Mouse (Mus musculus): Measurements from ENCODE around the gene Kalrn. TPM values are rescaled to one million over a fixed set of nuclear protein-coding genes. Genes with fewer than 3 reads are reported as not detected.

The Kalrn gene
- polyA plus RNA-seq, 1 experiment from 2014 or later = 11.3 TPM

- no peak overlapping the region for H3K4me3 ChIP-seq
- peaks cover 29% of the 10 kb centered on the region for H3K36me3 ChIP-seq
- no peak overlapping the region for H3K27ac ChIP-seq (replicated peaks)
- WGBS = 93% methylated on average over 16 of the region's 16 CpGs
- no peaks in the 10 kb centered on the region for H3K9me3 ChIP-seq (replicated peaks)
- no peaks in the 10 kb centered on the region for H3K27me3 ChIP-seq (ENCODE audit: low read depth, poor library complexity, severe bottlenecking)
- H3K4me1 ChIP-seq = no peaks in the 10 kb centered on the region
- no peak for DNase-seq (ENCODE audit: low spot score)
Observed at GRCm38 (mm10) chr16:34241936-34242729, 331.2 kb downstream of the Kalrn start.

GRCm38 (mm10) chr16:34239618-34240017 lies 333.7 kb downstream of the Kalrn start:
- H3K4me1 ChIP-seq = peaks cover 6% of the 10 kb centered on the region
- 85% methylated on average over 4 of the region's 4 CpGs for WGBS
- no peak for DNase-seq (ENCODE audit: low spot score)
- H3K4me3 ChIP-seq = no peak overlapping the region
- no peaks in the 10 kb centered on the region for H3K27me3 ChIP-seq (ENCODE audit: low read depth, poor library complexity, severe bottlenecking)
- no peaks in the 10 kb centered on the region for H3K9me3 ChIP-seq (replicated peaks)
- H3K36me3 ChIP-seq = peaks cover 34% of the 10 kb centered on the region
- H3K27ac ChIP-seq (replicated peaks) = no peak overlapping the region

GRCm38 (mm10) chr16:34236898-34237611 lies 336.3 kb downstream of the Kalrn start:
- peaks cover 9% of the 10 kb centered on the region for H3K4me1 ChIP-seq
- no peak overlapping the region for H3K27ac ChIP-seq (replicated peaks)
- 86% methylated on average over 12 of the region's 12 CpGs for WGBS
- peaks cover 3% of the 10 kb centered on the region; the same call in 1 of the 2 replicates for H3K27me3 ChIP-seq (ENCODE audit: low read depth, poor library complexity, severe bottlenecking)
- no peak overlapping the region for H3K4me3 ChIP-seq
- DNase-seq (ENCODE audit: low spot score) = no peak
- peaks cover 38% of the 10 kb centered on the region for H3K36me3 ChIP-seq
- H3K9me3 ChIP-seq (replicated peaks) = no peaks in the 10 kb centered on the region

GRCm38 (mm10) chr16:34235086-34235485 lies 338.2 kb downstream of the Kalrn start:
- 68% methylated on average over 11 of the region's 11 CpGs for WGBS
- DNase-seq (ENCODE audit: low spot score) = no peak
- peaks cover 25% of the 10 kb centered on the region for H3K36me3 ChIP-seq
- no peak overlapping the region for H3K4me3 ChIP-seq
- H3K27me3 ChIP-seq (ENCODE audit: low read depth, poor library complexity, severe bottlenecking) = peaks cover 3% of the 10 kb centered on the region; the same call in 1 of the 2 replicates
- no peak overlapping the region for H3K27ac ChIP-seq (replicated peaks)
- no peaks in the 10 kb centered on the region for H3K9me3 ChIP-seq (replicated peaks)
- H3K4me1 ChIP-seq = peaks cover 12% of the 10 kb centered on the region

- Histone ChIP-seq H3K4me1 (peaks cover 12% of the 10 kb centered on the region), H3K4me3 (no peak overlapping the region), H3K27me3 (ENCODE audit: low read depth, poor library complexity, severe bottlenecking) (peaks cover 3% of the 10 kb centered on the region; the same call in 1 of the 2 replicates), H3K36me3 (peaks cover 26% of the 10 kb centered on the region), H3K27ac (replicated peaks) (no peak overlapping the region), H3K9me3 (replicated peaks) (no peaks in the 10 kb centered on the region)
- WGBS = 44% methylated on average over 5 of the region's 5 CpGs
- no peak for DNase-seq (ENCODE audit: low spot score)
Observed at GRCm38 (mm10) chr16:34231952-34232351, 341.4 kb downstream of the Kalrn start.

GRCm38 (mm10) chr16:34231146-34231545 lies 342.2 kb downstream of the Kalrn start:
- DNase-seq (ENCODE audit: low spot score) = no peak
- peaks cover 3% of the 10 kb centered on the region; the same call in 1 of the 2 replicates for H3K27me3 ChIP-seq (ENCODE audit: low read depth, poor library complexity, severe bottlenecking)
- no peak overlapping the region for H3K27ac ChIP-seq (replicated peaks)
- no peak overlapping the region for H3K4me3 ChIP-seq
- H3K9me3 ChIP-seq (replicated peaks) = no peaks in the 10 kb centered on the region
- peaks cover 12% of the 10 kb centered on the region for H3K4me1 ChIP-seq
- peaks cover 30% of the 10 kb centered on the region for H3K36me3 ChIP-seq
- 86% methylated on average over 2 of the region's 2 CpGs for WGBS

GRCm38 (mm10) chr16:34229350-34229749 lies 344.0 kb downstream of the Kalrn start:
- DNase-seq (ENCODE audit: low spot score) = no peak
- H3K4me1 ChIP-seq = peaks cover 6% of the 10 kb centered on the region; the same call in 1 of the 2 replicates
- 82% methylated on average over 8 of the region's 8 CpGs for WGBS
- H3K27ac ChIP-seq (replicated peaks) = no peak overlapping the region
- no peaks in the 10 kb centered on the region for H3K9me3 ChIP-seq (replicated peaks)
- H3K27me3 ChIP-seq (ENCODE audit: low read depth, poor library complexity, severe bottlenecking) = peaks cover 1% of the 10 kb centered on the region; the same call in 1 of the 2 replicates
- no peak overlapping the region for H3K4me3 ChIP-seq
- H3K36me3 ChIP-seq = peaks cover 21% of the 10 kb centered on the region

GRCm38 (mm10) chr16:34228661-34229060 lies 344.7 kb downstream of the Kalrn start:
- H3K27me3 ChIP-seq (ENCODE audit: low read depth, poor library complexity, severe bottlenecking) = no peaks in the 10 kb centered on the region
- H3K9me3 ChIP-seq (replicated peaks) = no peaks in the 10 kb centered on the region
- no peak overlapping the region for H3K4me3 ChIP-seq
- no peak overlapping the region for H3K27ac ChIP-seq (replicated peaks)
- WGBS = 70% methylated on average over 5 of the region's 5 CpGs
- H3K4me1 ChIP-seq = peaks cover 6% of the 10 kb centered on the region; the same call in 1 of the 2 replicates
- DNase-seq (ENCODE audit: low spot score) = no peak
- H3K36me3 ChIP-seq = peaks cover 14% of the 10 kb centered on the region

GRCm38 (mm10) chr16:34212160-34212559 lies 361.2 kb downstream of the Kalrn start:
- peaks cover 58% of the 10 kb centered on the region for H3K36me3 ChIP-seq

GRCm38 (mm10) chr16:34211243-34211642 lies 362.1 kb downstream of the Kalrn start:
- Histone ChIP-seq H3K4me1 (peaks cover 5% of the 10 kb centered on the region), H3K4me3 (no peak overlapping the region), H3K27ac (replicated peaks) (no peak overlapping the region), H3K36me3 (peaks cover 50% of the 10 kb centered on the region), H3K9me3 (replicated peaks) (no peaks in the 10 kb centered on the region), H3K27me3 (ENCODE audit: low read depth, poor library complexity, severe bottlenecking) (no peaks in the 10 kb centered on the region)
- 92% methylated on average over 12 of the region's 12 CpGs for WGBS
- DNase-seq (ENCODE audit: low spot score) = no peak

More at GRCm38 (mm10) chr16:34212160-34212559, 361.2 kb downstream of the Kalrn start:
- Histone ChIP-seq H3K4me1 (peaks cover 5% of the 10 kb centered on the region), H3K27me3 (ENCODE audit: low read depth, poor library complexity, severe bottlenecking) (no peaks in the 10 kb centered on the region), H3K9me3 (replicated peaks) (no peaks in the 10 kb centered on the region), H3K4me3 (no peak overlapping the region), H3K27ac (replicated peaks) (no peak overlapping the region)
- no peak for DNase-seq (ENCODE audit: low spot score)
- WGBS = 91% methylated on average over 3 of the region's 3 CpGs

GRCm38 (mm10) chr16:34208748-34209147 lies 364.6 kb downstream of the Kalrn start:
- Histone ChIP-seq H3K27ac (replicated peaks) (no peak overlapping the region), H3K27me3 (ENCODE audit: low read depth, poor library complexity, severe bottlenecking) (no peaks in the 10 kb centered on the region), H3K4me3 (no peak overlapping the region), H3K9me3 (replicated peaks) (no peaks in the 10 kb centered on the region), H3K36me3 (peaks cover 47% of the 10 kb centered on the region), H3K4me1 (peaks cover 17% of the 10 kb centered on the region)
- no peak for DNase-seq (ENCODE audit: low spot score)
- WGBS = 74% methylated on average over 5 of the region's 5 CpGs

- WGBS = 92% methylated on average over 5 of the region's 5 CpGs
- DNase-seq (ENCODE audit: low spot score) = no peak
- Histone ChIP-seq H3K27ac (replicated peaks) (no peak overlapping the region), H3K4me3 (no peak overlapping the region), H3K4me1 (peaks cover 17% of the 10 kb centered on the region), H3K36me3 (peaks cover 51% of the 10 kb centered on the region), H3K27me3 (ENCODE audit: low read depth, poor library complexity, severe bottlenecking) (no peaks in the 10 kb centered on the region), H3K9me3 (replicated peaks) (no peaks in the 10 kb centered on the region)
Observed at GRCm38 (mm10) chr16:34207972-34208371, 365.4 kb downstream of the Kalrn start.

Data from midbrain, embryonic 10.5 days (tissue).